Mouse (Mus musculus): Measurements from ENCODE around the gene Tatdn3. TPM values are rescaled to one million over a fixed set of nuclear protein-coding genes. Genes with fewer than 3 reads are reported as not detected.

Tatdn3 gene
- polyA plus RNA-seq, 1 experiment from 2014 or later = 14.9 TPM

DNA sequence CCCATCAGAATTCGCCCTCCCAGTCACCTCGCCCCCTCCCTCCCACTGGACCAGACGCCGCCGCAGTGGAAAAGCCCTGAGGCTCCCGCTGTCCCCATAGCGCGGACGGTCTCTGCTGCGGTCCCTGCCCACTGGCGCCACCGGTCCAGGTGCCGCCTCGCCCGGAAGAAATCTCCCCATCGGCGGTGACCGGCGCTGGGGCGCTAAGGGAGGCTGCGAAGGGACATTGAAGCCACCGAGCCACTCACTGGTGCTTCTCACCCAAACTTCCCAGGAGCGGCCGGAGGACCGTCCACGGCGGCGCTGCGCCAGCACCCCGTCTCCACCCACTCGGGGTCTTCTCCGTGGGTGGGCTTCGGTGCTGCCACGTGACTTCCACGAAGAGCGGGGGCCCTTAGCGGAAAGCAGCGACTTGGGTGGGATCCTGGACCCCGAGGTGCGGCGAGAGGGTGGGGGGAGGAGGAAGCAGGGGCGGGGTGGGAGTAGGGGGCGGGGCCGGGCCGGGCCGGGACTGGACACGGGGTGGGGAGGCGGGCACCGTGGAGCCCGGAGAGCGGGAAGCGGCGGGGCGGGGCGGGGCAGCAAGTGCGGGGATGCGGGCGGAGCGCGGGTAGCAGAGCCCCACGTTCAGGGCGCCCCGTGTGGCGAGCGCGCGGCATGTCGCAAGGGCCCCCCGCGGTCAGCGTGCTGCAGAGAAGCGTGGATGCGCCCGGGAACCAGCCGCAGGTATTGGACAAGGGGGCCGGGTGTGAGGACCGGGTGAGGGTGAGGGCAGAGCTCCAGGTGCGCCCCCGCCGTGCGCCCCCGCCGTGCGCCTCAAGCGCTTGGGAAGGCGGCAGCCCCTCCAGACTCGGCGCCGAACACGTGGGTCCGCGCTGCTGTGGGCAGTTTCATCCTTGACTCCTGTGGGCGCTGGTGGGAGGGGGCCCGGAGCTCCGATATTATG lies 35.3 kb upstream of the Tatdn3 start, which contains the start of gene Batf3:
Gene Batf3, plus strand, starts transcription at position 46 of the 946 bp plus-strand sequence.
- ATAC-seq (ENCODE audit: low FRiP score) (peak; percentile 57; the same call in 1 of the 2 replicates), DNase-seq (ENCODE audit: low spot score) (peak; percentile 40)
- WGBS = under 1% methylated on average over 87 of the region's 95 CpGs
- H3K27me3 ChIP-seq (ENCODE audit: control insufficient read depth, insufficient read depth, low read length) = peaks cover 32% of the 10 kb centered on the region
- no peak within 1 kb of the TSS for H3K27ac ChIP-seq
- no peaks in the 10 kb centered on the region for H3K36me3 ChIP-seq (replicated peaks; ENCODE audit: control insufficient read depth, insufficient read depth)
- no peaks in the 10 kb centered on the region for H3K4me1 ChIP-seq (replicated peaks; ENCODE audit: control insufficient read depth, insufficient read depth, low read length)
- no peaks in the 10 kb centered on the region for H3K9me3 ChIP-seq (ENCODE audit: control insufficient read depth, low read length)
- H3K9ac ChIP-seq = peak within 1 kb of the TSS; percentile 53
- H3K4me3 ChIP-seq (replicated peaks; ENCODE audit: low read length) = peak within 1 kb of the TSS; percentile 43
- H3K4me2 ChIP-seq (replicated peaks) = peak within 1 kb of the TSS; percentile 80

DNA sequence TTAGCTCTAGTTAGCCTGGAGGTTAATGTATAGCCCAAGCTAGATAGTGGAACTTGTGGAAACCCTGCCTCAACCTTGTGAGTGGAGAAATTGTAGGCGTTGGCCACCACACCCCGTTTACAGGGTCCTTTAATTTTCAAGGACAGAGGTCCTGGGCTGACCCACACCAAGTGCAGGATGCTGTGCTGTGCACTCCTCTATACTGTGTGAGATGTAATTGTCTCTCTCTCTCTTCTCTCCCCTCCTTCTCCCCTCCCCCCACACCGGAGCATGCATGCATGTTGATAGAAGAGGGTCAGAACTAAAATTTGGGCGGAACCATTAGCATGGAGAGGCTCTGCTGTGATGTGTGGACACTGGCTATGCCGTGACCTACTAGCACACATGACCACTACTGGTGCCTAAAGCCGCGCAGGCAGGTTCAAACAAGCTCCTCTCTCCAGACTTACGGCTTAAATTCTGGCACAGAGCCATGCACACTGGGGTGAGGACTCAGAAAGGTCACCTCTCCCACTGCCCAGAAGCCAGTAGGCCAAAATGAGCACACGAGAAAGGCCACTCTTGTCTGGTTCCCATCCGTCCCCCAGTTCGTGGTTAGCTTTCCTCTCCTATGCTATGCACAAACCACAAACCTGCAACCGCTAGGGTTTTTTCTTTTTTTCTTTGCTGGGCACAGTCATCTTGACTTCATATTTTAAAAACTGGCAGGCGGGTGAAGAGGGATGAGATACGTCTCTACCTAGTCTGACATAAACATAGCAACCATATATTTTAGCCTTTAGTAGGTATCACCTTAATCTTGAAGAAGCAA lies 34.3 kb upstream of the Tatdn3 start:
- ATAC-seq (ENCODE audit: low FRiP score) (no peak), DNase-seq (ENCODE audit: low spot score) (no peak)
- WGBS = 56% methylated on average over 14 of the region's 14 CpGs
- H3K9ac ChIP-seq = no peak overlapping the region; the same call in 1 of the 2 replicates
- peak overlapping the region; percentile 43 for H3K4me3 ChIP-seq (replicated peaks; ENCODE audit: low read length)
- H3K9me3 ChIP-seq (ENCODE audit: control insufficient read depth, low read length) = no peaks in the 10 kb centered on the region
- H3K36me3 ChIP-seq (replicated peaks; ENCODE audit: control insufficient read depth, insufficient read depth) = no peaks in the 10 kb centered on the region
- no peak overlapping the region for H3K27ac ChIP-seq
- H3K4me2 ChIP-seq (replicated peaks) = peak overlapping the region; percentile 80
- no peaks in the 10 kb centered on the region for H3K4me1 ChIP-seq (replicated peaks; ENCODE audit: control insufficient read depth, insufficient read depth, low read length)
- H3K27me3 ChIP-seq (ENCODE audit: control insufficient read depth, insufficient read depth, low read length) = peaks cover 32% of the 10 kb centered on the region

DNA sequence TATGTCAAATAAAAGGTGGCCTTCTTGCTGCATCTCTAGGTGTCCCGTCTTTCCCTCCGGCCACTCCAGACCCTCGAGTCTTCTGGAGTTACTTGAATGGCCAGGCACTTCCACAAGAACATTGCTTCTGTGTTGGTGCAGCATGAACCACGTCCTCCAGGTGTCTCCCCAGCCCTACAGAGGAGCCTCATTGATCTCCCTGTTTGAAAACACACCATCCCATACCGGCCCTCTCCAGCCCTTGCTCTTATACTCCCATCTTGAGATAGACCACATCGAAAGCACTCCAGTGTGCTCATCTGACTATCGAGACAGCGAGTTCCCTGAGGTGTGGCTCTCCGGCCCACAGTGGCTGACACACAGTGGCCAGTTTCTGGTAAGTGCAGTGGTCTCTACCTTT lies 32.3 kb upstream of the Tatdn3 start:
- Histone ChIP-seq H3K27ac (no peak overlapping the region), H3K4me1 (replicated peaks; ENCODE audit: control insufficient read depth, insufficient read depth, low read length) (no peaks in the 10 kb centered on the region), H3K36me3 (replicated peaks; ENCODE audit: control insufficient read depth, insufficient read depth) (no peaks in the 10 kb centered on the region), H3K4me2 (replicated peaks) (no peak overlapping the region), H3K9ac (no peak overlapping the region), H3K27me3 (ENCODE audit: control insufficient read depth, insufficient read depth, low read length) (peaks cover 32% of the 10 kb centered on the region), H3K9me3 (ENCODE audit: control insufficient read depth, low read length) (no peaks in the 10 kb centered on the region), H3K4me3 (replicated peaks; ENCODE audit: low read length) (no peak overlapping the region)
- ATAC-seq (ENCODE audit: low FRiP score) (no peak), DNase-seq (ENCODE audit: low spot score) (no peak)
- WGBS = 76% methylated on average over 9 of the region's 9 CpGs

DNA sequence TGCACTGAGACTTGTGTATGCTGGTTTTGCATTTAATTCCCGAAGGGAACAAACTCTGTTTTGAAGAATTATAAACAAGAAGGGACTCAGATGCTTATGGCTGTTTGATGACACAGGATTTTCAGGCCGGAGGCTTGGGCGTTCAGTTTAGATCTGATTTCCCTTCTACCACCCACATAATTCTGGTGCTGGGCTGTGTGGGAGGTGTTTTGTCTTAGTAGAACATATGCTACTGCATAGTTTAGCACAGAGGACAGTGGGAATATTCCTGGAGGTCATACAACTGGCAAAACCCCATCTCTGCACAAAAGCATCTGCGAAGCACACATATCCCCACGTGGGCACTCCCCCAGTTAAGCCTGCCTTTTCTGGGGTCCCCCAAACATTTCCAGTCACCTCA lies 30.8 kb upstream of the Tatdn3 start:
- 75% methylated on average over 5 of the region's 5 CpGs for WGBS

DNA sequence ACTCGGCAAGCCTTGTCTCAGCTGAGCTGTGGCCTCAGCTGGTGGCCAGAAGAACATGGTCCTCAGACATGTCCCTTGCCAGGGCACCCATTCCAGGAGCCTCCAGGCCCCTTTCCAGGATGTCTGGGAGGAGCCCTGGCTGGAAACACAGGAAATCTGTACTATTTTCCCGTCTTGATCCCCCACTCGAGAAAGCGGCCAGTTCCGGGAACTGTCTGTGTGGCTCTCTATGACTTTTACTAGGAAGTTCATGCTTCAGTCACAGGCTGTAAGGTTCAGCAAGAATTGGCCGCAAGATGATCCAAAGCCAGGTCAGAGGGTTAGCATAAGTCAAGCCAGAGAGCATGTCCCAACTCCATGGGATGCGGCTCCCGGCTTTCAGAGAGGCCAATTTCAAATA lies 29.3 kb upstream of the Tatdn3 start:
- WGBS = 86% methylated on average over 8 of the region's 8 CpGs

More for the DNA sequence above, 30.8 kb upstream of the Tatdn3 start:
- no peak for ATAC-seq (ENCODE audit: low FRiP score)
- H3K27me3 ChIP-seq (ENCODE audit: control insufficient read depth, insufficient read depth, low read length) = peaks cover 19% of the 10 kb centered on the region
- no peak overlapping the region for H3K27ac ChIP-seq
- H3K9me3 ChIP-seq (ENCODE audit: control insufficient read depth, low read length) = no peaks in the 10 kb centered on the region
- no peak overlapping the region for H3K9ac ChIP-seq
- H3K4me3 ChIP-seq (replicated peaks; ENCODE audit: low read length) = no peak overlapping the region
- H3K4me2 ChIP-seq (replicated peaks) = no peak overlapping the region
- H3K36me3 ChIP-seq (replicated peaks; ENCODE audit: control insufficient read depth, insufficient read depth) = no peaks in the 10 kb centered on the region
- H3K4me1 ChIP-seq (replicated peaks; ENCODE audit: control insufficient read depth, insufficient read depth, low read length) = no peaks in the 10 kb centered on the region
- DNase-seq (ENCODE audit: low spot score) = no peak

DNA sequence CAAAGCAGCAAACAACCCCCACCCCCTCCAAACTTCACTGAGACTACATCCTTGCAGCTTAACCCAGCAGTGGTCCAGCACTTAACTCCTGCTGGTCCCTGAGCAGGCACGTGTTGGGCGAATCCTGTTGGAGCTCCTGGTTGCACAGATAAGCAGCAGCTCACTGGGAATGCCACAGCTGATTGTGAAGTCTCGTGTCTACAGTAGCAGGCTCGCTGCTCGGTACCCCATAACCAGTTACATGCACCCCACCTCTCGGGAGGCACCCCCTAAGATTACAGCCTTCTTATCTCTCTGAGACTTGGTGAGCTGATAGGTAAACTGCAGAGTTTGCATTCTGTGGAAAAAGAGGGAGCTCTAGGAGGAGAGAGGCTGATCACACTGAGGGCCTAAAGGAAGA lies 26.6 kb upstream of the Tatdn3 start:
- DNase-seq (ENCODE audit: low spot score) (no peak), ATAC-seq (ENCODE audit: low FRiP score) (no peak)
- H3K9ac ChIP-seq = no peak overlapping the region
- no peaks in the 10 kb centered on the region for H3K4me1 ChIP-seq (replicated peaks; ENCODE audit: control insufficient read depth, insufficient read depth, low read length)
- H3K9me3 ChIP-seq (ENCODE audit: control insufficient read depth, low read length) = no peaks in the 10 kb centered on the region
- no peak overlapping the region for H3K4me3 ChIP-seq (replicated peaks; ENCODE audit: low read length)
- 74% methylated on average over 6 of the region's 6 CpGs for WGBS
- H3K27me3 ChIP-seq (ENCODE audit: control insufficient read depth, insufficient read depth, low read length) = no peaks in the 10 kb centered on the region
- H3K27ac ChIP-seq = no peak overlapping the region
- H3K4me2 ChIP-seq (replicated peaks) = no peak overlapping the region
- H3K36me3 ChIP-seq (replicated peaks; ENCODE audit: control insufficient read depth, insufficient read depth) = no peaks in the 10 kb centered on the region

More for the DNA sequence above, 29.3 kb upstream of the Tatdn3 start:
- H3K27ac ChIP-seq = no peak overlapping the region
- DNase-seq (ENCODE audit: low spot score) (no peak), ATAC-seq (ENCODE audit: low FRiP score) (no peak)
- H3K9me3 ChIP-seq (ENCODE audit: control insufficient read depth, low read length) = no peaks in the 10 kb centered on the region
- no peak overlapping the region for H3K9ac ChIP-seq
- no peak overlapping the region for H3K4me2 ChIP-seq (replicated peaks)
- H3K4me3 ChIP-seq (replicated peaks; ENCODE audit: low read length) = no peak overlapping the region
- H3K36me3 ChIP-seq (replicated peaks; ENCODE audit: control insufficient read depth, insufficient read depth) = no peaks in the 10 kb centered on the region
- H3K27me3 ChIP-seq (ENCODE audit: control insufficient read depth, insufficient read depth, low read length) = peaks cover 8% of the 10 kb centered on the region
- no peaks in the 10 kb centered on the region for H3K4me1 ChIP-seq (replicated peaks; ENCODE audit: control insufficient read depth, insufficient read depth, low read length)

DNA sequence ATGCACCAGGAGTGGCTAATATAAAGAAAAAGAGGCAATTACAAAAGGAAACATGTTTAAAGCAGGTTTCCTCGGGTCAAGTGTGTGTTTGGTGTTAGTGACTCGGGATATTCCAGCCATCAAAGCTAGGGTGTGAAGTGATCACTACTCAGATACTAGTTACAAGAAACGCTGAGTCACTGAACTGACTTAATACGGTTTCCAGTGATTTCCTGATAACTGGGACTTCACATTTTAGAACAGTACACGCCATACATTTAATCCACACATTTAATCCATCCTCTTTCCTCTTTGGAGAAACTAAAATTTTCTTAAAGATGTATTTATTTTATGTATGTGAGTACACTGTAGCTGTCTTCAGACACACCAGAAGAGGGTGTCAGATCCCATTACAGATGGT lies 25.2 kb upstream of the Tatdn3 start:
- 92% methylated on average over 5 of the region's 5 CpGs for WGBS
- no peak overlapping the region for H3K4me3 ChIP-seq (replicated peaks; ENCODE audit: low read length)
- ATAC-seq (ENCODE audit: low FRiP score) (no peak), DNase-seq (ENCODE audit: low spot score) (no peak)
- no peak overlapping the region for H3K9ac ChIP-seq
- no peaks in the 10 kb centered on the region for H3K4me1 ChIP-seq (replicated peaks; ENCODE audit: control insufficient read depth, insufficient read depth, low read length)
- no peaks in the 10 kb centered on the region for H3K9me3 ChIP-seq (ENCODE audit: control insufficient read depth, low read length)
- H3K4me2 ChIP-seq (replicated peaks) = no peak overlapping the region
- no peak overlapping the region for H3K27ac ChIP-seq
- no peaks in the 10 kb centered on the region for H3K27me3 ChIP-seq (ENCODE audit: control insufficient read depth, insufficient read depth, low read length)
- no peaks in the 10 kb centered on the region for H3K36me3 ChIP-seq (replicated peaks; ENCODE audit: control insufficient read depth, insufficient read depth)

DNA sequence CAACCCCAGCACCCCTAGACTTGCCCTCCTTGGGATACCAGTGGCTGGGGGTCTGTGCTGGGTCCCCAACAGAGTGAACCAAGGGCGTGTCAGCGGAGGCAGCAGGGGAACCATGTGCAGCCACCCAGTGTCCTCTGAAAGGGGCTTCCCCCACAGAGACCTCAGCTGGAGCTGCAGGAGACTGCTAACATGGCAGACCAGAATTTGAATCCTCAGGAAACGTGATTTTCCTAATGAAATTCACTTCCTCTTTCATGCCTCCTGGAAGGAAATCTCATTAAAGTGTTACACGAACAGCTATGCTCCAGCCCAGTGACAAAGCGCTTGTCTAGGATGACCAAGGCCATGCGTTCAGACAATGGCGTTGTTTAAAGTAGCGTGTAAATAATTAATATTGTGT lies 24.2 kb upstream of the Tatdn3 start:
- Histone ChIP-seq H3K9me3 (ENCODE audit: control insufficient read depth, low read length) (no peaks in the 10 kb centered on the region), H3K4me2 (replicated peaks) (no peak overlapping the region), H3K27ac (no peak overlapping the region), H3K27me3 (ENCODE audit: control insufficient read depth, insufficient read depth, low read length) (no peaks in the 10 kb centered on the region), H3K36me3 (replicated peaks; ENCODE audit: control insufficient read depth, insufficient read depth) (no peaks in the 10 kb centered on the region), H3K9ac (no peak overlapping the region), H3K4me3 (replicated peaks; ENCODE audit: low read length) (no peak overlapping the region), H3K4me1 (replicated peaks; ENCODE audit: control insufficient read depth, insufficient read depth, low read length) (no peaks in the 10 kb centered on the region)
- no peak for DNase-seq (ENCODE audit: low spot score)
- no peak for ATAC-seq (ENCODE audit: low FRiP score)
- 76% methylated on average over 8 of the region's 8 CpGs for WGBS

DNA sequence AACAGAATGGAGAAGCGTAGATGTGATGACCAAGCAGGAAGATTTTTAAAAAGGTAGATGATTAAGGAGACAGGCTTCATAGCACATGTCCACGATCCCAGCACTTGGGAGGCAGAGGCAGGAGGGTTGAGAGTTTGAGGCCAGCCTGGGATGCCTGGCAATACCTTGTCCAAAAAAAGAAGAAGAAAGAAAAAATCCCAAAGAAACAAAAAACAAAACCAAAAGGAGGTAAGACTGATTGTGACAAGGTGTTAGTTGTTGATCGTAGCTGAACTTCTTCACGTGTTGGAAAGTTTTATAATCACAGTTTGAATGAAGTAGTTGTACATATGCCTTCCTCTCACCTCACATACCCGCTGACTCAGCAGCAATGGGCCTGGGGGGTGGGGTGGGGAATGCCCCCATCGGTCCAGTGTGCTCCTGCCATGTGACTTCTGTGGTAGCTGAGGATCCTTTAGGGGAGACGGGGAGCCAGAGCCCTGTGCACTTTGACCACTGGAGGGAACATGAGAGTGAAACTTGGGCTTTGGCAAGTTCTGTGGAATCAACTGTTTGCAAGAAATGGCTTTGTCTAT lies 23.7 kb upstream of the Tatdn3 start:
- no peak overlapping the region for H3K4me2 ChIP-seq (replicated peaks)
- H3K4me3 ChIP-seq (replicated peaks; ENCODE audit: low read length) = no peak overlapping the region
- H3K36me3 ChIP-seq (replicated peaks; ENCODE audit: control insufficient read depth, insufficient read depth) = no peaks in the 10 kb centered on the region
- WGBS = 90% methylated on average over 7 of the region's 7 CpGs
- no peaks in the 10 kb centered on the region for H3K27me3 ChIP-seq (ENCODE audit: control insufficient read depth, insufficient read depth, low read length)
- H3K4me1 ChIP-seq (replicated peaks; ENCODE audit: control insufficient read depth, insufficient read depth, low read length) = no peaks in the 10 kb centered on the region
- no peaks in the 10 kb centered on the region for H3K9me3 ChIP-seq (ENCODE audit: control insufficient read depth, low read length)
- DNase-seq (ENCODE audit: low spot score) = no peak
- ATAC-seq (ENCODE audit: low FRiP score) = no peak
- no peak overlapping the region for H3K9ac ChIP-seq
- no peak overlapping the region for H3K27ac ChIP-seq

Data from hindbrain, embryonic 14.5 days (tissue).